Mouse (Mus musculus) heart, adult 2 months (tissue): ENCODE data around the gene Inafm1. TPM values are rescaled to one million over a fixed set of nuclear protein-coding genes. Genes with fewer than 3 reads are reported as not detected.

Experiments used
- DNase-seq, 2 experiments: peaks; one replicate each; pipeline ENCODE4 v3.0.0; 2021
- H3K27ac ChIP-seq: fragments of 200-600 bp; 2 replicates; pipeline ENCODE4 v1.8.1; 2022
- H3K27me3 ChIP-seq: fragments of 200-500 bp; 2 replicates; pipeline ENCODE4 v1.6.1; 2012; ENCODE audit warnings: mild to moderate bottlenecking, low read length, inconsistent platforms, mixed read lengths; ENCODE audit not compliant: control insufficient read depth, insufficient read depth
- H3K36me3 ChIP-seq: fragments of 200-500 bp; 2 replicates; pipeline ENCODE4 v1.6.1; 2012; ENCODE audit warnings: low read length, inconsistent platforms; ENCODE audit not compliant: control insufficient read depth, insufficient read depth
- H3K4me1 ChIP-seq: fragments of 200-500 bp; 2 replicates; pipeline ENCODE4 v1.6.1; 2011; ENCODE audit warnings: low read length; ENCODE audit not compliant: control insufficient read depth, insufficient read depth
- H3K4me3 ChIP-seq: fragments of 200-600 bp; 2 replicates; pipeline ENCODE4 v1.8.1; 2022
- H3K79me2 ChIP-seq: fragments of 200-500 bp; replicated peaks from 2 replicates; pipeline ENCODE4 v1.6.1; 2012; ENCODE audit warnings: mild to moderate bottlenecking, inconsistent platforms, low read length, moderate library complexity, mixed read lengths; ENCODE audit not compliant: control insufficient read depth, insufficient read depth
- H3K9ac ChIP-seq: fragments of 200-500 bp; 2 replicates; pipeline ENCODE4 v1.6.1; 2012; ENCODE audit warnings: low read depth, mild to moderate bottlenecking, control low read depth, inconsistent platforms, low read length, mixed read lengths
- CTCF ChIP-seq: fragments of 200-600 bp; IDR thresholded peaks from 2 replicates; pipeline ENCODE4 v1.8.1; 2022; ENCODE audit warnings: antibody characterized with exemption, mild to moderate bottlenecking, moderate library complexity
- EP300 ChIP-seq: fragments of 200-500 bp; IDR thresholded peaks from 2 replicates; pipeline ENCODE4 v1.6.1; 2011; ENCODE audit warnings: low read depth, low read length, control low read depth; ENCODE audit not compliant: insufficient read depth
- POLR2A ChIP-seq: fragments of 200-500 bp; IDR thresholded peaks from 2 replicates; pipeline ENCODE4 v1.6.1; 2011; ENCODE audit warnings: mild to moderate bottlenecking, low read depth, low read length, control low read depth; ENCODE audit not compliant: insufficient read depth
- WGBS: fragments of 180-500 bp; shearing (Covaris S2); methylation state at CpG from one replicate; pipeline ENCODE4 v1.1.7; 2018; 5-methylcytosine and 5-hydroxymethylcytosine counted together
- intact Hi-C: fragments of 180-260 bp; cut with DNase I; formaldehyde crosslinking; loops from one replicate; pipeline ENCODE4 v1.15.1; 2025
- polyA plus RNA-seq: library from polyadenylated mRNA; depleted of rRNA; stranded (reverse); fragments of >200 nt; gene quantifications from 2 replicates; pipeline ENCODE4 v1.2.3, GENCODE M21; 2012; rRNA removed
- total RNA-seq, 2 experiments: library from RNA; stranded (reverse); gene quantifications; 2 replicates each; pipeline ENCODE4 v1.2.3; 2021

Inafm1 gene
- total and polyA plus RNA-seq, 3 experiments, result 15.4 to 17.4 (median 16.3) TPM

- DNase-seq, result no peak
- no peaks in the 10 kb centered on the region for H3K79me2 ChIP-seq
- no peak overlapping the region for H3K4me3 ChIP-seq
- H3K4me1 ChIP-seq, result peaks cover 4% of the 10 kb centered on the region
- H3K36me3 ChIP-seq, result no peaks in the 10 kb centered on the region
- H3K27me3 ChIP-seq, result no peaks in the 10 kb centered on the region
- intact Hi-C loops, result no loop called here
- H3K9ac ChIP-seq, result no peak overlapping the region
- H3K27ac ChIP-seq, result no peak overlapping the region
- WGBS, result 98% methylated on average over 1 of the region's 1 CpGs
- TF ChIP-seq POLR2A (no peak), CTCF (no peak), EP300 (no peak)
Observed at GRCm38 (mm10) chr7:16240978-16241303, 32.5 kb downstream of the Inafm1 start.

DNA sequence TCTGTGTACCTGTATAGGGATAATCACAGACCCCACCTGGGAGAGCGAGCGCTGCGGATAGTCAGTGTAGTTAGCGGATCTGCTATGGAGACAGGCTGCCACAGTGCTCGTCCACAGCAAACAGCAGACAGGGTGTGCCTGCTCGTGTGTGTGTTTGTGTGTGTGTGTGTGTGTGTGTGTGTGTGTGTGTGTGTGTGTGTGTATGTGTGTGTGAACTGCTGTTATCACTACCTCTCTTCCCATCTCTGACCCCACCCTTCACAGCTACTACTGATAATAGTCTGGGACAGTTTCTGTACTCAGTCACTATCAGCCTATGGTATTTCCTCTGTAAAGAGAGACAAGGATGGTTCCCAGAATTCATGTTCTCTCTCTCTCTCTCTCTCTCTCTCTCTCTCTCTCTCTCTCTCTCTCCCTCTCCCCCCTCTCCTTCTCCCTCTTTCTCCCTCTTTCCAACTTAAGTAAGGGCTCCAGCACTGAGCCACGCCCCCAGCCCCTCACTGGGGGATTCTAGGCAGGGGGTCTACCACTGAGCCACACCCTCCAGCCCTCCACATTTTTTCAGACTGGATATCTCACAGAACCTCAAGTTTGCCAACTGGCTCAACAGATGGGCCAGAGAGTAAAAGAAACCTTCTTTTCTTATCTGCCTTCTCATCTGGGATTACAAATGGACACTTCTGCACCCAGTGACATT lies 33.0 kb downstream of the Inafm1 start:
- H3K79me2 ChIP-seq, result no peaks in the 10 kb centered on the region
- H3K9ac ChIP-seq, result no peak overlapping the region
- WGBS, result 68% methylated on average over 7 of the region's 7 CpGs
- H3K36me3 ChIP-seq, result no peaks in the 10 kb centered on the region
- DNase-seq, result no peak
- peaks cover 4% of the 10 kb centered on the region for H3K4me1 ChIP-seq
- no peak overlapping the region for H3K4me3 ChIP-seq
- TF ChIP-seq POLR2A (no peak), EP300 (no peak), CTCF (no peak)
- H3K27me3 ChIP-seq, result no peaks in the 10 kb centered on the region
- H3K27ac ChIP-seq, result peak overlapping the region; percentile 71
- intact Hi-C loops, result no loop called here

DNA sequence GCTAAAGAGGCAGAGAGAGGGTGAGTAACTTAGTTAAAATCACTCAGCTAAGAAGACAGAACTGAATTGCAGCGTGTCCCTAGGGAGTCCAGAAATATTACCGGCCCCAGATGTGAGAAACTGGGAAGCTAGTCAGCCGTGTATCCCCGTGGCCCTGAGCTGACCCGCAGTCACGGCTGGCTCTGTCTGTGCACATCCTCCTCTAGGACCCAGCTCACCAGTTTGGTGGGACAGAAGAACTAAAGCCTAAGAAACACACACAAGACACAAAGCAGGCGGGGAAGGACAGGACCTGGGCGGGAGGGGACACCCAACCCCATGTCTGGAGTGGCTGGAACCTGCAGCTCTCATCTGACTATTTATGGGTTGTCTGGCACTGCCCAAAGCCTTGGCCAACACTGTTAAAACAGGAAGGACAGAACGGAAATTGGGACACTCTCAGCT lies 33.8 kb downstream of the Inafm1 start:
- H3K4me3 ChIP-seq, result no peak overlapping the region
- WGBS, result 11% methylated on average over 9 of the region's 9 CpGs
- DNase-seq, result peak; percentile 61 to 76
- intact Hi-C loops, result no loop called here
- no peaks in the 10 kb centered on the region for H3K36me3 ChIP-seq
- TF ChIP-seq EP300 (no peak), POLR2A (0 out of 2 replicates have a peak, but pooled peaks have one; percentile 18), CTCF (no peak)
- no peaks in the 10 kb centered on the region for H3K79me2 ChIP-seq
- peaks cover 4% of the 10 kb centered on the region for H3K4me1 ChIP-seq
- no peaks in the 10 kb centered on the region for H3K27me3 ChIP-seq
- peak overlapping the region; percentile 25 for H3K9ac ChIP-seq
- peak overlapping the region; percentile 71 for H3K27ac ChIP-seq

GRCm38 (mm10) chr7:16229869-16230268 lies 43.5 kb downstream of the Inafm1 start:
- intact Hi-C loops, result no loop called here
- no peak for TF ChIP-seq EP300
- TF ChIP-seq POLR2A, result no peak
- no peak for TF ChIP-seq CTCF
- no peaks in the 10 kb centered on the region for H3K79me2 ChIP-seq
- H3K4me1 ChIP-seq, result peaks cover 6% of the 10 kb centered on the region
- 32% methylated on average over 5 of the region's 5 CpGs for WGBS
- peak overlapping the region; percentile 48; the same call in 1 of the 2 replicates for H3K27ac ChIP-seq
- H3K4me3 ChIP-seq, result no peak overlapping the region
- peaks cover 5% of the 10 kb centered on the region; the same call in 1 of the 2 replicates for H3K36me3 ChIP-seq
- DNase-seq, result peak in 1 of 2 experiments; percentile 37
- no peaks in the 10 kb centered on the region for H3K27me3 ChIP-seq
- no peak overlapping the region for H3K9ac ChIP-seq

Other genes with a start within 250 kb of the Inafm1 start
- 1 to 10 TPM; 5.8 to 7.5 TPM for gene Bicra, start 225.7 kb downstream of the Inafm1 start, total RNA-seq
- gene Bicra, start 225.7 kb downstream of the Inafm1 start, polyA plus RNA-seq, result 5.9 and 8.4 TPM in 2 replicates
- not detected for gene Zfp541, start 211.8 kb downstream of the Inafm1 start, total RNA-seq
- 0.02 and 0.03 TPM in 2 replicates for gene Zfp541, start 211.8 kb downstream of the Inafm1 start, polyA plus RNA-seq
- gene Napa, start 175.2 kb downstream of the Inafm1 start, total RNA-seq, result 10 to 100 TPM; 74.0 to 95.3 TPM
- 147 and 165 TPM in 2 replicates for gene Napa, start 175.2 kb downstream of the Inafm1 start, polyA plus RNA-seq
- 10 to 100 TPM; 17.8 to 20.6 TPM for gene Kptn, start 153.7 kb downstream of the Inafm1 start, total RNA-seq
- gene Kptn, start 153.7 kb downstream of the Inafm1 start, polyA plus RNA-seq, result 38.3 and 45.2 TPM in 2 replicates
- under 1 TPM; 0.50 to 0.84 TPM for gene Slc8a2, start 143.8 kb downstream of the Inafm1 start, total RNA-seq
- gene Slc8a2, start 143.8 kb downstream of the Inafm1 start, polyA plus RNA-seq, result 0.61 and 0.96 TPM in 2 replicates
- 1 to 10 TPM; 4.3 to 4.6 TPM for gene Meis3, start 98.5 kb downstream of the Inafm1 start, total RNA-seq
- gene Meis3, start 98.5 kb downstream of the Inafm1 start, polyA plus RNA-seq, result 7.4 and 8.7 TPM in 2 replicates
- 1 to 10 TPM; 6.1 to 8.9 TPM for gene Dhx34, start 51.6 kb downstream of the Inafm1 start, total RNA-seq
- 13.2 and 15.8 TPM in 2 replicates for gene Dhx34, start 51.6 kb downstream of the Inafm1 start, polyA plus RNA-seq
- 1 to 10 TPM; 1.4 to 1.6 TPM for gene C5ar2, start 29.5 kb downstream of the Inafm1 start, total RNA-seq
- 1.1 and 1.3 TPM in 2 replicates for gene C5ar2, start 29.5 kb downstream of the Inafm1 start, polyA plus RNA-seq
- gene C5ar1, start 14.1 kb downstream of the Inafm1 start, total RNA-seq, result 1 to 10 TPM; 7.9 to 8.1 TPM
- gene C5ar1, start 14.1 kb downstream of the Inafm1 start, polyA plus RNA-seq, result 10.0 TPM in 2 replicates
- 10 to 100 TPM; 33.1 to 46.7 TPM for gene Ccdc9, start 13.2 kb upstream of the Inafm1 start, total RNA-seq
- gene Ccdc9, start 13.2 kb upstream of the Inafm1 start, polyA plus RNA-seq, result 21.8 and 22.1 TPM in 2 replicates
- 1 to 10 TPM; 2.1 to 3.2 TPM for gene Bbc3, start 34.8 kb upstream of the Inafm1 start, total RNA-seq
- 2.4 and 3.3 TPM in 2 replicates for gene Bbc3, start 34.8 kb upstream of the Inafm1 start, polyA plus RNA-seq
- gene Sae1, start 114.2 kb upstream of the Inafm1 start, total RNA-seq, result 10 to 100 TPM; 33.0 to 36.1 TPM
- 23.4 and 45.3 TPM in 2 replicates for gene Sae1, start 114.2 kb upstream of the Inafm1 start, polyA plus RNA-seq
- 10 to 100 TPM; 27.7 to 32.4 TPM for gene Zc3h4, start 127.3 kb upstream of the Inafm1 start, total RNA-seq
- gene Zc3h4, start 127.3 kb upstream of the Inafm1 start, polyA plus RNA-seq, result 17.7 and 17.8 TPM in 2 replicates
- 10 to 100 TPM; 82.9 to 88.2 TPM for gene Tmem160, start 179.2 kb upstream of the Inafm1 start, total RNA-seq
- 109 and 140 TPM in 2 replicates for gene Tmem160, start 179.2 kb upstream of the Inafm1 start, polyA plus RNA-seq
- gene Npas1, start 204.1 kb upstream of the Inafm1 start, total RNA-seq, result not detected
- gene Npas1, start 204.1 kb upstream of the Inafm1 start, polyA plus RNA-seq, result not detected in 2 replicates